Mouse (Mus musculus) liver, postnatal 0 days (tissue): ENCODE results near the gene Nr3c2. TPM values are rescaled to one million over a fixed set of nuclear protein-coding genes. Genes with fewer than 3 reads are reported as not detected.

Source experiments
- ATAC-seq: fragments of 200-750 bp; cut with Nextera tagmentation; 2 replicates; pipeline ENCODE4 v1.8.0; 2017; ENCODE audit warnings: mild to moderate bottlenecking, moderate library complexity
- DNase-seq: peaks from one replicate; pipeline ENCODE4 v3.0.0-alpha.2; 2016
- H3K27ac ChIP-seq: fragments of 300-500 bp; sonication (generic); 2 replicates; pipeline ENCODE4 v1.5.1; 2014; ENCODE audit warnings: antibody characterized with exemption, moderate library complexity, mild to moderate bottlenecking, low read depth
- H3K27me3 ChIP-seq: fragments of 300-500 bp; sonication (generic); 2 replicates; pipeline ENCODE4 v1.6.1; 2014; ENCODE audit warnings: low read length, control low read depth, mixed read lengths; ENCODE audit not compliant: insufficient read depth
- H3K36me3 ChIP-seq: fragments of 300-500 bp; sonication (generic); replicated peaks from 2 replicates; pipeline ENCODE4 v1.6.1; 2014; ENCODE audit warnings: mild to moderate bottlenecking, control low read depth, low read length, moderate library complexity, mixed read lengths; ENCODE audit not compliant: insufficient read depth
- H3K4me1 ChIP-seq: fragments of 300-500 bp; sonication (generic); 2 replicates; pipeline ENCODE4 v1.6.1; 2014; ENCODE audit warnings: antibody characterized with exemption, mild to moderate bottlenecking, control low read depth; ENCODE audit not compliant: insufficient read depth
- H3K4me2 ChIP-seq: fragments of 300-500 bp; sonication (generic); 2 replicates; pipeline ENCODE4 v1.6.1; 2014; ENCODE audit warnings: low read depth, mild to moderate bottlenecking, low read length, moderate library complexity, mixed read lengths
- H3K4me3 ChIP-seq: fragments of 300-500 bp; sonication (generic); 2 replicates; pipeline ENCODE4 v1.5.1; 2014; ENCODE audit warnings: low read depth, low read length
- H3K9ac ChIP-seq: fragments of 300-500 bp; sonication (generic); replicated peaks from 2 replicates; pipeline ENCODE4 v1.6.1; 2014; ENCODE audit warnings: mild to moderate bottlenecking, moderate library complexity
- H3K9me3 ChIP-seq: fragments of 300-500 bp; sonication (generic); 2 replicates; pipeline ENCODE4 v1.6.1; 2016; ENCODE audit warnings: mild to moderate bottlenecking, control low read depth, low read length, mixed read lengths
- CTCF ChIP-seq: sonication (generic); IDR thresholded peaks from 2 replicates; pipeline ENCODE4 v1.5.1; 2016; ENCODE audit warnings: antibody characterized with exemption, low read depth
- EP300 ChIP-seq: IDR thresholded peaks from 2 replicates; pipeline ENCODE4 v1.6.1; 2016; ENCODE audit warnings: antibody characterized with exemption, low read depth, mild to moderate bottlenecking
- WGBS: fragments of 180-500 bp; shearing (Covaris S2); extraction: QIAGEN DNeasy Blood & Tissue Kit; methylation state at CpG from one replicate; pipeline ENCODE4 v1.1.7; 2014; ENCODE audit not compliant: insufficient replicate concordance; 5-methylcytosine and 5-hydroxymethylcytosine counted together
- polyA plus RNA-seq: library from polyadenylated mRNA; unstranded; fragments of >200 nt; fragmentation: Nextera tagmentation; extraction: Ambion mirVana; gene quantifications from 2 replicates; pipeline ENCODE4 v1.2.1, GENCODE M21; 2015

Nr3c2 gene
- polyA plus RNA-seq, 1 experiment from 2014 or later, result 3.4 TPM

DNA sequence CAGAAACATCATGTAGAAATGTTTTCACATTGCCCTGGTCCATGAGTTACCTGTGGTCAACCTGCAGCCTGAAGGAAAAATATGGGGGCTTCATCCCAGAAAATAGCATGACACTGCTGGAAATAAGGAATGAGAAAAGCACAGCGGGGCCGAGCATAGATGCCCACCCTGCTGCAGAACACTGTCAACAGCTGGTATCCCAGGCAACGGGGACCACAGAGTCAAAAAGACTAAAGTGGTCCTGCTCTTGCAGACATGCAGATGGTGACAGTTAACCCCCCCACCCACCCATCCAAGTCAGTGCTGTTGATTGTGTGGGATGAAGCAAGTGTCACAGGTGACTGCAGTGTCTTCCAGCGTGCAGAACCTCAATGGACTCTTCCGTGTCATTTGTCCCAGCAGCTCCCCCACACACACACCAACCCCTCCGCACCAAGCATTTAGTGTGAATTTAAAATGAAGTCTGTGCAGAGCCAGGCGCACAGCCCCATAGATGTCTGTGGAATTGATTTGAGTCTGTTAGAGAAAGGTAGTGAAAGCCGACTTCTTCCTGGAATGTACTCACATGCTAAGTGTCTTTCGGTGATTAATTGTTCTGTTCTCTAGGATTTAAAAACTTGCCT lies 287.8 kb downstream of the Nr3c2 start:
- no peaks in the 10 kb centered on the region for H3K36me3 ChIP-seq
- no peak for ATAC-seq
- DNase-seq, result no peak

GRCm38 (mm10) chr8:77187748-77188147 lies 288.5 kb downstream of the Nr3c2 start:
- Histone ChIP-seq H3K9ac (no peak overlapping the region), H3K36me3 (no peaks in the 10 kb centered on the region), H3K4me2 (no peak overlapping the region), H3K4me1 (no peaks in the 10 kb centered on the region), H3K27me3 (no peaks in the 10 kb centered on the region), H3K9me3 (no peaks in the 10 kb centered on the region), H3K27ac (no peak overlapping the region), H3K4me3 (no peak overlapping the region)
- WGBS, result 82% methylated on average over 9 of the region's 9 CpGs
- ATAC-seq, result no peak
- DNase-seq, result no peak
- TF ChIP-seq CTCF, result no peak
- TF ChIP-seq EP300, result no peak

More for the DNA sequence above, 287.8 kb downstream of the Nr3c2 start:
- Histone ChIP-seq H3K27me3 (no peaks in the 10 kb centered on the region), H3K27ac (no peak overlapping the region), H3K4me1 (no peaks in the 10 kb centered on the region), H3K4me3 (no peak overlapping the region), H3K9ac (no peak overlapping the region), H3K4me2 (no peak overlapping the region), H3K9me3 (no peaks in the 10 kb centered on the region)
- WGBS, result 86% methylated on average over 9 of the region's 9 CpGs
- TF ChIP-seq EP300 (no peak), CTCF (no peak)

DNA sequence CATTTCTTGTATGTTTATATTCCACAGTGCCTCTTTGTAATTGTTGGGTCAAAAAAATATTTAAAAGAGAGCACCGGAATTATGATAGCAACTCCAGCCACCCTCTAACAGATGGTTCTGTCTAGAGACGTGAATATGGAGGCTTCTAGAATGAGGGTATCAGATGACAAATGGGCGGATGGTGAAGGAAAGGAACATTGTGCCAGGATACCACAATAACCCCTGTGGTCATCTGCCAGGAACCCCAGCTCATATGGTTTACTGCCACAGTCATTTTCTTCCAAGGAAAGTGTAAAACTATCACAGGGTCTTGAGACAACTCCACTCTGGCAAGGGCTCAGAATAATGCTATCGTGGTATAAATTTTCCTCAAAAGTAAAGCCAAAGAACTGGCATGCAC lies 289.1 kb downstream of the Nr3c2 start:
- 62% methylated on average over 4 of the region's 4 CpGs for WGBS
- no peaks in the 10 kb centered on the region for H3K36me3 ChIP-seq
- H3K9ac ChIP-seq, result no peak overlapping the region
- DNase-seq, result no peak
- no peak overlapping the region for H3K4me3 ChIP-seq
- H3K4me2 ChIP-seq, result no peak overlapping the region
- H3K4me1 ChIP-seq, result no peaks in the 10 kb centered on the region
- TF ChIP-seq CTCF (no peak), EP300 (no peak)
- H3K27me3 ChIP-seq, result no peaks in the 10 kb centered on the region
- no peaks in the 10 kb centered on the region for H3K9me3 ChIP-seq
- no peak for ATAC-seq
- H3K27ac ChIP-seq, result no peak overlapping the region

GRCm38 (mm10) chr8:77189318-77189717 lies 290.1 kb downstream of the Nr3c2 start:
- no peaks in the 10 kb centered on the region for H3K9me3 ChIP-seq
- H3K4me2 ChIP-seq, result no peak overlapping the region
- no peak for DNase-seq
- no peaks in the 10 kb centered on the region for H3K36me3 ChIP-seq
- no peaks in the 10 kb centered on the region for H3K27me3 ChIP-seq
- no peak overlapping the region for H3K27ac ChIP-seq
- TF ChIP-seq CTCF, result no peak
- 80% methylated on average over 9 of the region's 9 CpGs for WGBS
- no peak for ATAC-seq
- no peak overlapping the region for H3K4me3 ChIP-seq
- H3K9ac ChIP-seq, result no peak overlapping the region
- no peaks in the 10 kb centered on the region for H3K4me1 ChIP-seq

GRCm38 (mm10) chr8:77190393-77190792 lies 291.2 kb downstream of the Nr3c2 start:
- Histone ChIP-seq H3K27ac (no peak overlapping the region), H3K4me2 (no peak overlapping the region), H3K9me3 (no peaks in the 10 kb centered on the region), H3K9ac (no peak overlapping the region), H3K4me1 (no peaks in the 10 kb centered on the region), H3K27me3 (no peaks in the 10 kb centered on the region), H3K4me3 (no peak overlapping the region), H3K36me3 (no peaks in the 10 kb centered on the region)
- WGBS, result 71% methylated on average over 3 of the region's 3 CpGs
- TF ChIP-seq CTCF, result no peak
- no peak for TF ChIP-seq EP300
- no peak for ATAC-seq
- DNase-seq, result no peak

- Histone ChIP-seq H3K4me1 (no peaks in the 10 kb centered on the region), H3K9me3 (no peaks in the 10 kb centered on the region), H3K36me3 (no peaks in the 10 kb centered on the region), H3K4me2 (no peak overlapping the region), H3K27ac (no peak overlapping the region), H3K27me3 (no peaks in the 10 kb centered on the region), H3K9ac (no peak overlapping the region), H3K4me3 (no peak overlapping the region)
- DNase-seq (no peak), ATAC-seq (no peak)
- WGBS, result 72% methylated on average over 3 of the region's 3 CpGs
- TF ChIP-seq CTCF, result no peak
- TF ChIP-seq EP300, result no peak
Measured at GRCm38 (mm10) chr8:77209297-77209696, 310.1 kb downstream of the Nr3c2 start.
